ENCODE assay signal across 23 mouse cellular contexts in the genomic region with DNA sequence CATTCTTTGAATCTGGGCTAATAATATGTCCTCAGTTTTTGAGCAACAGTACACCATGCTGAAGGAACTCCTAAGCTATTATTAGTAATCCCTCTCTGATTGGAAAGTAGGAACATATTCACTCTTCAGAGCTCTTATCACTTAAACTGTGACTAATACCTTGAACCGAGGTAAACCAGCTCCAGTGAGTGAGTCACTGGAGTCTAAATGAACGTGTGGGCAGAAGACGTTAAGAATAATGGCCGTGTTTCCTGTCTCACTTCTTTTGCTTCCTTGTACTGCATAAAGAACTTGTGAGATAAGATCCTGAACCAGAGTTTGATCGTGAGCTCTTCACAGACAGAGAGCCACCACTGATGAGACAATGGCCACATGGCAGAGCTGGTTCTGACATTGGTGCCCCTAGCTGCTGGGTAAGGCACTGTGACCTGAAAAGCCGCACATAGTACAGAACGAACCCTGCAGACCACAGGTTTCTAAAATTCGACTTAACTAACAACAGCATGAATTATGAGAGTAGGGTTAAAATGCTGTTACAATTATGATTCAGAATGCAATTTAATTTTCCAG. TPM values are rescaled to one million over a fixed set of nuclear protein-coding genes. Genes with fewer than 3 reads are reported as not detected.
DNase-seq lines count a peak whose midpoint lies in the region; ATAC-seq and TF ChIP-seq lines count a peak whose summit lies in the region.
"Had no signal": no experiment of that assay in that cellular context is flagged by ENCODE, and none has a peak within 500 bp of the region (broad histone marks: within the 10 kb centered on the region; RNA-seq: fewer than 3 reads in every experiment).

No protein-coding gene starts in this region.

- H3K4me3 ChIP-seq in heart, embryonic 12.5 days = no peak overlapping the region
- H3K4me3 ChIP-seq in liver, embryonic 14.5 days (ENCODE audit: insufficient read depth in 1 of 2, low read depth in 2 of 2, low read length in 2 of 2) = no peak overlapping the region
- no peak overlapping the region for H3K4me3 ChIP-seq in intestine, embryonic 15.5 days (replicated peaks)
- H3K4me3 ChIP-seq: limb, embryonic 13.5 days had no signal

- no peak for ATAC-seq in heart, embryonic 12.5 days (ENCODE audit: insufficient number of reproducible peaks, low FRiP score)
- ATAC-seq in liver, embryonic 14.5 days (ENCODE audit: insufficient read depth) = no peak
- ATAC-seq in intestine, embryonic 15.5 days = peak; percentile 86
- ATAC-seq in megakaryocyte, adult 5-6 weeks (ENCODE audit: poor library complexity, severe bottlenecking) = no peak
- ATAC-seq: liver, postnatal 0 days had no signal

- no peak for DNase-seq in heart, adult 9 months (ENCODE audit: low spot score in 2 of 2)
- DNase-seq in liver, embryonic 14.5 days (ENCODE audit: low read depth in 3 of 3, low spot score in 3 of 3) = no peak
- no peak for DNase-seq in liver
- no peak for DNase-seq in cerebellum, postnatal 10 days
- no peak for DNase-seq in left cerebral cortex, postnatal 4 days
- DNase-seq: adrenal gland, postnatal 25 days; B cell, adult 2 months; cerebellum, postnatal 36 days; kidney, adult 2 months; liver, postnatal 0 days; retina, postnatal 1 day; thymus, postnatal 36 days had no signal

- 43% methylated on average over 8 of the region's 8 CpGs for WGBS in heart, embryonic 12.5 days
- WGBS in liver, embryonic 14.5 days (ENCODE audit: insufficient replicate concordance) = 33% methylated on average over 8 of the region's 8 CpGs
- 68% methylated on average over 8 of the region's 8 CpGs for WGBS in intestine, embryonic 15.5 days

- no peaks in the 10 kb centered on the region for H3K9me3 ChIP-seq in heart, embryonic 12.5 days (replicated peaks)
- no peaks in the 10 kb centered on the region for H3K9me3 ChIP-seq in liver, embryonic 14.5 days (ENCODE audit: control insufficient read depth, low read length)
- no peaks in the 10 kb centered on the region for H3K9me3 ChIP-seq in intestine, embryonic 15.5 days
- H3K9me3 ChIP-seq: limb, embryonic 13.5 days had no signal

- 0 out of 2 replicates have a peak, but pooled peaks cover 9% of the 10 kb centered on the region for H3K4me1 ChIP-seq in heart, embryonic 12.5 days (replicated peaks)
- H3K4me1 ChIP-seq in liver, embryonic 14.5 days (replicated peaks; ENCODE audit: control insufficient read depth in 2 of 2, insufficient read depth in 2 of 2, low read length in 1 of 2) = no peaks in the 10 kb centered on the region
- H3K4me1 ChIP-seq in intestine, embryonic 15.5 days (replicated peaks) = no peaks in the 10 kb centered on the region
- H3K4me1 ChIP-seq: limb, embryonic 13.5 days had no signal

- H3K9ac ChIP-seq in heart, embryonic 12.5 days = no peak overlapping the region
- H3K9ac ChIP-seq in liver, embryonic 14.5 days (replicated peaks) = no peak overlapping the region
- no peak overlapping the region for H3K9ac ChIP-seq in intestine, embryonic 15.5 days
- H3K9ac ChIP-seq: limb, embryonic 13.5 days; liver, postnatal 0 days had no signal

- peak; percentile 7; the same call in 1 of the 2 replicates for TF ChIP-seq CTCF in liver, embryonic 14.5 days (IDR thresholded peaks at IDR 0.05; ENCODE audit: low read depth)

- intact Hi-C loops in left cerebral cortex, postnatal 4 days (cut with DNase I) = no loop called here

- no peak for TF ChIP-seq EP300 in liver, embryonic 14.5 days (IDR thresholded peaks at IDR 0.05; ENCODE audit: low read depth)

- peaks cover 34% of the 10 kb centered on the region for H3K36me3 ChIP-seq in heart, embryonic 12.5 days
- H3K36me3 ChIP-seq in liver, embryonic 14.5 days (replicated peaks; ENCODE audit: control insufficient read depth, insufficient read depth, low read depth) = no peaks in the 10 kb centered on the region
- no peaks in the 10 kb centered on the region for H3K36me3 ChIP-seq in intestine, embryonic 15.5 days

- H3K27me3 ChIP-seq in heart, embryonic 12.5 days (replicated peaks) = no peaks in the 10 kb centered on the region
- no peaks in the 10 kb centered on the region for H3K27me3 ChIP-seq in liver, embryonic 14.5 days (ENCODE audit: control insufficient read depth, insufficient read depth, low read length)
- H3K27me3 ChIP-seq in intestine, embryonic 15.5 days (replicated peaks) = no peaks in the 10 kb centered on the region
- H3K27me3 ChIP-seq: limb, embryonic 13.5 days had no signal

- peak overlapping the region; percentile 36; the same call in 1 of the 2 replicates for H3K27ac ChIP-seq in heart, embryonic 12.5 days (ENCODE audit: poor library complexity, severe bottlenecking)
- H3K27ac ChIP-seq in liver, embryonic 14.5 days = no peak overlapping the region
- 0 out of 2 replicates have a peak overlapping the region, but pooled peaks have one; percentile 36 for H3K27ac ChIP-seq in intestine, embryonic 15.5 days
- H3K27ac ChIP-seq: limb, embryonic 13.5 days had no signal

- no peak overlapping the region for H3K4me2 ChIP-seq in heart, embryonic 12.5 days
- no peak overlapping the region for H3K4me2 ChIP-seq in liver, embryonic 14.5 days (ENCODE audit: low read depth)
- no peak overlapping the region for H3K4me2 ChIP-seq in intestine, embryonic 15.5 days (replicated peaks)
- H3K4me2 ChIP-seq: limb, embryonic 13.5 days; midbrain, embryonic 11.5 days had no signal

RNA-seq across cellular contexts. Expression of gene Depdc7, which starts 20.5 kb away (rescaled TPM):
- polyA plus RNA-seq in heart, embryonic 12.5 days (2016; fragmentation: Nextera tagmentation; extraction: Ambion mirVana) = 3.9 and 4.6 TPM in 2 replicates
- 3.9 and 5.7 TPM in 2 replicates for polyA plus RNA-seq in liver, embryonic 14.5 days (2012; rRNA removed)
- 9.5 and 9.8 TPM in 2 replicates for polyA plus RNA-seq in liver, embryonic 14.5 days (2014; fragmentation: Nextera tagmentation; extraction: Ambion mirVana)
- polyA plus RNA-seq in intestine, embryonic 15.5 days (2015; fragmentation: Nextera tagmentation; extraction: Ambion mirVana) = 32.6 and 36.2 TPM in 2 replicates
- total RNA-seq in megakaryocyte, adult 5-6 weeks (2015) = 14.2 and 15.3 TPM in 2 replicates
- total RNA-seq in megakaryocyte, adult 5-6 weeks (2017) = 14.0 and 20.2 TPM in 2 replicates
- total RNA-seq in left cerebral cortex, postnatal 4 days (2021) = 1 to 10 TPM in 1 of 2 experiments, under 1 TPM in 1; 0.89 to 1.2 TPM

RNA-seq across cellular contexts. Expression of gene Pin1rt1, which starts 47.0 kb away (rescaled TPM):
- not detected in 2 replicates for polyA plus RNA-seq in heart, embryonic 12.5 days (2016; fragmentation: Nextera tagmentation; extraction: Ambion mirVana)
- polyA plus RNA-seq in liver, embryonic 14.5 days (2012; rRNA removed) = not detected in 2 replicates
- not detected in 2 replicates for polyA plus RNA-seq in liver, embryonic 14.5 days (2014; fragmentation: Nextera tagmentation; extraction: Ambion mirVana)
- 0.14 TPM in 1 of 2 replicates, not detected in the other for polyA plus RNA-seq in intestine, embryonic 15.5 days (2015; fragmentation: Nextera tagmentation; extraction: Ambion mirVana)
- total RNA-seq in megakaryocyte, adult 5-6 weeks (2015) = not detected in 2 replicates
- total RNA-seq in megakaryocyte, adult 5-6 weeks (2017) = not detected in 2 replicates
- not detected for total RNA-seq in left cerebral cortex, postnatal 4 days (2021)
- total RNA-seq: adrenal gland, postnatal 25 days; gastrocnemius, postnatal 4 days; left cerebral cortex, adult 18-20 months; neutrophil, adult 5-6 weeks had no signal
- polyA plus RNA-seq: embryonic facial prominence, embryonic 11.5 days; hindbrain, embryonic 11.5 days; kidney, adult 2 months; liver, postnatal 0 days; midbrain, embryonic 11.5 days; stomach, embryonic 14.5 days had no signal

RNA-seq across cellular contexts. Expression of gene Tcp11l1, which starts 51.2 kb away (rescaled TPM):
- 34.5 and 34.6 TPM in 2 replicates for polyA plus RNA-seq in heart, embryonic 12.5 days (2016; fragmentation: Nextera tagmentation; extraction: Ambion mirVana)
- 1.0 and 2.5 TPM in 2 replicates for polyA plus RNA-seq in liver, embryonic 14.5 days (2012; rRNA removed)
- polyA plus RNA-seq in liver, embryonic 14.5 days (2014; fragmentation: Nextera tagmentation; extraction: Ambion mirVana) = 5.0 and 5.2 TPM in 2 replicates
- polyA plus RNA-seq in intestine, embryonic 15.5 days (2015; fragmentation: Nextera tagmentation; extraction: Ambion mirVana) = 31.2 and 34.5 TPM in 2 replicates
- total RNA-seq in megakaryocyte, adult 5-6 weeks (2015) = 10.6 and 14.6 TPM in 2 replicates
- total RNA-seq in megakaryocyte, adult 5-6 weeks (2017) = 3.0 and 6.7 TPM in 2 replicates
- 10 to 100 TPM; 56.5 to 59.9 TPM for total RNA-seq in left cerebral cortex, postnatal 4 days (2021)

RNA-seq across cellular contexts. Expression of gene Qser1, which starts 53.3 kb away (rescaled TPM):
- 9.6 TPM in 2 replicates for polyA plus RNA-seq in heart, embryonic 12.5 days (2016; fragmentation: Nextera tagmentation; extraction: Ambion mirVana)
- 2.0 and 2.7 TPM in 2 replicates for polyA plus RNA-seq in liver, embryonic 14.5 days (2012; rRNA removed)
- polyA plus RNA-seq in liver, embryonic 14.5 days (2014; fragmentation: Nextera tagmentation; extraction: Ambion mirVana) = 2.4 and 3.0 TPM in 2 replicates
- polyA plus RNA-seq in intestine, embryonic 15.5 days (2015; fragmentation: Nextera tagmentation; extraction: Ambion mirVana) = 7.3 and 8.0 TPM in 2 replicates
- total RNA-seq in megakaryocyte, adult 5-6 weeks (2015) = 25.6 and 26.5 TPM in 2 replicates
- total RNA-seq in megakaryocyte, adult 5-6 weeks (2017) = 6.8 and 9.7 TPM in 2 replicates
- 10 to 100 TPM; 23.4 to 25.6 TPM for total RNA-seq in left cerebral cortex, postnatal 4 days (2021)
